Mouse (Mus musculus): Measurements from ENCODE around the gene Anapc11.
"Not testable (repeated sequence)": the region's sequence is repeated elsewhere in the genome, so short reads cannot be mapped to it uniquely, and the experiment has no call there.

Gene Anapc11

GRCm38 (mm10) chr11:120575046-120575445 is 23.2 kb upstream of the Anapc11 start:
- DNase-seq (ENCODE audit: low read depth): no peak

DNA sequence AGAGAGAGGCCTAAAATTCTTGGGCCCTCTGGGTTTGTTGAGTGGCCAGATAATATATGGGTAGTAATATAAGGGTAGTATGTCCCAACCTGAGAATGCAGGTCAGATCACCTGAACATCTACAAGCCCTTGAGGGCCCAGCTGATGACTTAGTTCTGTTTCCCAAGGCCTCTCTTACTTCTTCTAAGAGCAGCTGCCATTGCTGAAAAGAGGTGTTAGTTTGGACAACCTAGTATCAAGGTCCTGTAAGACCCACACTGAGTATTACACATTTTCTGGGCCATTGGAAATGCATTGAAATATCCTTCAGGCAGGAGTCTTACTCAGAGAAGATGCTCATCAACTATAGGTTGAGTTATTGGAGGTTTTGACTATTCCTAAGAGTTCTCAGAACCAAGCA is 22.3 kb upstream of the Anapc11 start:
- DNase-seq (ENCODE audit: low read depth): no peak

DNA sequence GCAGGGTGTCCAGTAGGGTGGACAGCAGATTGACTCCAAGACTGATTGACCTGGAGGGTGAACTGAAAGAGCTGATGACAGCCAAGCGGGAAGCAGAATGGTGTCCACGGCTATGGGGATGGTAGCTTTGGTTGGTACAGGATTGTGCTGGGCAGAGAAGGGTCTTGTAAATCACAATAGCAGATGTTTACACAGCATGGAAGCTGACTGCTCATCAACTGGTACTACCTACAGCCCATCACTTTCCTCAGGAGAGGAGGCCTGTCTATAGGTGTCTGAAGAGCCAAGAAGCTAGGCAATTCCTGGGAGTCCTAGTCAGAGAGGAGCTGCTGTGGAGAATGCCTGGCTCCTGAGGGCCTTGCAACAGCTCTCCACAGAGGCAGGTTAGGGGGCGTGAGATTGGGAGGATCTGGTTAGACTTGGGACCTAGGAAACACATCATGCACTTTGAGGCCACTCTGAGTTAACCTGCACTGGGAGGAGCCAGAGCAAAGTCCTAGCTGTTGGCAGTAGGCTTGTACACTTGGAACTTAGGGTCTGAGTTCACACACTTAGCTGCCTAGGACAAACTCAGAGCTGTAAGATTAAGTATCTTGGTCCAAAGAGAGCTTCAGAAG is 21.7 kb upstream of the Anapc11 start:
- DNase-seq (ENCODE audit: low read depth): no peak

DNA sequence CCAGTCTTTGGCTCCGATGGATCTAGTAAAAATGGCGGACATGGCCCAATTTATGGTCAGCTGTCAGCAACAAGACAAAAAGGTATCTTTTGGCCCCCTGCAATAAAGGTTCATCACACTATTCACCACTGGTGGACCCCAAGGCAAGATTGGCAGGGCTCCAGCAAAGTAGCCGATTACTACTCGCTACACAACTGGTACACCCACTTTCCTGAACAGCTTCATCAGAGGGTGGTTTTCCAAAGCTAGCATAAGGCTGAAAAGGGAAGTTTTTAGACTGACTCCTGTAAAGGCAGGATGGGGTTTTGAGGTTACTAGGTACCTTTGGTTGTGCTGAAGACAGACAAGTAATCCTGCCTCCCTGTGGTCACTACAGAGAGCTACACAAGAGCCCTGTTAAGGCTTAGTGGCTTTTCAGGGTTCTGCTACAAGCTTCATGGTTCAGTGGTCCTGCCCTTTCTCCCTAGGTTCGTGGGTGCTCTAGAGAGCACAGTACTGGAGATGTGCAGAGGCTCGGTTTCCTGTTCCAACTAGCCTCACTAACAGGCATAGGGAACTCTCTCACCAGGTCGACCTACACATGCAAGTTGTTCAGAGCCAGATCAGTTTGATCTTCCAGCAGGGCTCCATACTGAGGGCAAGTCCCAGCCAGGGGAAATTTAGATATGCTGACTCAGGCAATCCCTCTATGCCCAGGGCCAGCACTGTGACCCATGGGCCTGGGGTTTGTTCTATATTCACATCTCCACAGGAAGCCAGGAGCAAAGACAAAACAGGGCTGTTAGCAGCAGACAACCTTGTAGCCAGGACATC is 20.8 kb upstream of the Anapc11 start:
- DNase-seq (ENCODE audit: low read depth): no peak

- DNase-seq (ENCODE audit: low read depth): no peak
Measured at GRCm38 (mm10) chr11:120578024-120578693, 20.1 kb upstream of the Anapc11 start.

- DNase-seq (ENCODE audit: low read depth): no peak
Measured at GRCm38 (mm10) chr11:120578694-120579243, 19.5 kb upstream of the Anapc11 start.

DNA sequence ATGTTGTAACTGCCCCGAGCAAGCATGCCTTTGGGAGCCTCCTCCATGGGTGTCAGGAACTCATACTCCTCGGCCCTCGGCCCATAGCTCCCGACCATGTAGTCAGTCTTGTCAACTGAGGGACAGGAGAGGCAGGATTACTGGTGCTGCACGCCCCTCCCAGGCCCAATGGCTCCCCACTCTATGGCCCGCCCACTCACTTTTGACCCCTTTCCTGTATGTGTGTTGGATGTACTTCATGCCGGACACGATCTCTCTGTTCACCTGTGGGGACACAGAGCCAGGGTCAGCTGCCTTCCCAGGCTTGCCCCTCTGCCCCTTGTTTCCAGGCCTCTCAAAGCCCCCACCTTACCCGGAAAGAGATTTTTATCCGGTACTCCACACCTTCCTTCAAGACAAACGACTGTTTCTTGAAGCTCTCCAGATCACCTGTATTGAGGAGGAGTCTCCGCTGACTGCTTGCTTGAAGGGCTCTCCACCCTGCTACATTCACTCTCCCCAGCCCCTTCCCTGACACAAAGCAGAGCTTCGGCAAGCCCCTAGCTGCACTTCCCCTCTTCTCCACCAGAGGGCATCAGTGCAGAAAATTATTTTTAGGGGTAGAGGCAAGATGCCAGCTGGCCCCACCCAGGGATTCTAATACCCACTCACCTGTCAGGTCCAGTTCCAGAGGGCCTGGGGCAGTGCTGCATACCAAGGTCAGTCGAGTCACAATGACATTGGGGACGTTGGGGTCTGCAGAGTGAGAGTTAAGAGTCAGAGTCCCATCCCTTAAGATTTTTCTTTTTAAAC is 18.7 kb upstream of the Anapc11 start:
- DNase-seq (ENCODE audit: low read depth): no peak

GRCm38 (mm10) chr11:120580190-120580589 is 18.0 kb upstream of the Anapc11 start:
- no peak for DNase-seq (ENCODE audit: low read depth)

DNA sequence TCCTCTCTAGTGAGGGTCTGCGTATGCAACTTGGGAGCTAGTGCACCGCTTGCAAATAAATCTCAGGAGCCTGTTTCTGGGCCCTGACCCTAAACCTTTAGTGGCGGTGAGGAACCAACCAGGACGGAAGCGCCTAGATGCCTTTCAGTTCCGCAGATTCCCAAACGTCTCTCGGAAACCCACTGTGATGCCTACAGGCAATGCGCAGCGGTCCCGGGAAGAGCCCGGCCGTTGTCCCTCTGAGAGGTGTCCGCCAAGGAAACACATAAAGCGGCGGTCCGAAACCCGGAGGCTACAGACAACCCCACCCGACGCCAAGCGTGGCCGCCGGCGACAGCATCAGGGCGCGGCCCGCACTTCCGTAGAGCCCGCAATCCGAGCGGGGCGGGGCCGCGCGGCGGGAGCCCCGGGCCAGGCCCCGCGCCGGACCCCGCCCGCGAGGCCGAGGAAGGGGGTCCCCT is 17.3 kb upstream of the Anapc11 start:
- no peak for DNase-seq (ENCODE audit: low read depth)

DNA sequence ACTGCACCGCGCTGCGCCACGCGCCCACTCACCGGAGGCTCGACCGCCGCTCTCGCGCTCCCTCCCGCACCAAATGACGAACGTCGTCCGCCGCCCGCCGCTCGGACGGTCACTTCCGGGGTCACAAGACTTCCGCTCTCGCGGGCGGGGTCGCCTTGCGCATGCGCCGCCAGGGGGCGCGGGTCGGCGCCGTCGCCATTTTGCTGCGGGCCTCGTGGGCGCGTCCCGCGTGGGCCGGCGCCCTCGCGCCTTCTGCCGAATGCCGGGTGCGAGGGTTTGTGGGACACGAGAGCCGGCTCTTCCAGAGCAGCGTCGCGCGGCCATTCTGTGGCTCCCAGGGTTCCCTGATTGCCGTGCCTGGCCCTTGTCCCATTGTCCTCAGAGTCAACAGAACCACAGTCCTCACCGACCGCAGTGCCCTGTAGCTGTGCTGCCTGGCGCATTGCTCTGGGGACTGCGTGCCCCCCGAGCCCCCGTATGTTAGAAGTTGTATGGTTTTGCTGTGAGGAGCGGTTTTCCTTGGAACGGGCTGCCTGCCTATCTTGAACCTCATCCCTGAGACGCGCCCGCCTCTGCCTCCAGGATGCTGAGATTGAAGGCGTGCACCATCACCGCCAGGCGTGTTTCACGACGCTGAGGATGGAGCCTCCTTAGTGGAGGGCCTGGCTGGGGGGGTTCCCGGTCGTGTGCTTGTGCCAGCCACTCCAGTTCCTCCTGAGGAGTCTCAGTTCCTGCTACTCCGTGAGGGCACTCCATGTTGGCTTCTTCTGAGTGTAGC is 16.5 kb upstream of the Anapc11 start, which contains the start of gene Arhgdia:
TSS of gene Arhgdia (minus strand) at position 135 of the 778 bp plus-strand sequence.
- DNase-seq (ENCODE audit: low read depth): no peak

DNA sequence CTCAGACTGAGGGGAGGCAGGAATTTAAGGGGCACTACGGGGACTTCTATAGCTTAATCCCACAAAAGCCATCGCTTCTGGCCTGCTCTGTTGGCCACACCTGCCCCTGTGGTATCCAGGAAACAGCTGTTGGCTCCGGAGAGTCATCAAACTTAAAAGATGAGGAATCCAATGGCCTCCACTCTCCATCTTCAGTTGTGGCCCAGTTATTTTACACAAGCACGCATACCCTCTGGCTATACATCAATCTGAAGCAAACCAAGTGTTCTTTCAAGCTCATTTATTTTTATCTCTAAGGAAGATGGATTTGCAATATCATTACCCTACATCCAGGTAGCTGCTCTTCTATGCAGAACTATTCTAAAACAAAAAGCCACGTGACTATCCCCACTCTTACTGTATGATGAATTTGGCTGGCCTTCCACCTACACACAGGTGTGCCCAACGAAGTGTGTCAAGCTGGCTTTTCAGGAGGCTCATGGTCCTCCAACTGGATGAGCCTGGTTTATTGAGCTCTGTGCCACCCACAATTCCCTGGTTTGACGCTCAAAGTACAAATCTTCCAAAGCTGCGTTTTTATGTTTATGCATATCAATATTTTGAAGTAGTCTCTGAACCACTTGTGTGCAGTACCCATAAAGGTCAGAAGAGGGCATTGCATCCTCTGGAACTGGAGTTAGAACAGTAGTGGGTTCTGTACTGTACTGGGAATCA is 15.8 kb upstream of the Anapc11 start:
- DNase-seq (ENCODE audit: low read depth): no peak

GRCm38 (mm10) chr11:120582982-120583293 is 15.3 kb upstream of the Anapc11 start:
- DNase-seq (ENCODE audit: low read depth): not testable (repeated sequence)

DNA sequence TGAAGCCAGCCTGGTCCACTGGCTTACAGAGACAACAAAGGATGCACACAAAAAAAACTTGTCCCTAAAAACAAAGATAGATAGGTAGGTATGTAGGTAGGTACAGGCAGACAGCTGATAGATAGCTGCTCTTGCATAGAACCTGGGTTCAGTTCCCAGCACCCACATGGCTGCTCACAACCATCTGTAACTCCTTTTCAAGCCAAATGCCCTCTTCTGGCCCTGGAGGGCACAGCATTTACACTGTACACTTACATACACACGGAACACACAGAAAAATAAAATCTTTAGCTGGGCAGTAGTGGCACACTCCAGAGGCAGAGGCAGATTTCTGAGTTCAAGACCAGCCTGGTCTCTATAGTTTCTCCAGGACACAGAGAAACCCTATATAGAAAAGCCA is 14.3 kb upstream of the Anapc11 start:
- DNase-seq (ENCODE audit: low read depth): no peak

- no peak for DNase-seq (ENCODE audit: low read depth)
Measured at GRCm38 (mm10) chr11:120588531-120588930, 9.7 kb upstream of the Anapc11 start.

DNA sequence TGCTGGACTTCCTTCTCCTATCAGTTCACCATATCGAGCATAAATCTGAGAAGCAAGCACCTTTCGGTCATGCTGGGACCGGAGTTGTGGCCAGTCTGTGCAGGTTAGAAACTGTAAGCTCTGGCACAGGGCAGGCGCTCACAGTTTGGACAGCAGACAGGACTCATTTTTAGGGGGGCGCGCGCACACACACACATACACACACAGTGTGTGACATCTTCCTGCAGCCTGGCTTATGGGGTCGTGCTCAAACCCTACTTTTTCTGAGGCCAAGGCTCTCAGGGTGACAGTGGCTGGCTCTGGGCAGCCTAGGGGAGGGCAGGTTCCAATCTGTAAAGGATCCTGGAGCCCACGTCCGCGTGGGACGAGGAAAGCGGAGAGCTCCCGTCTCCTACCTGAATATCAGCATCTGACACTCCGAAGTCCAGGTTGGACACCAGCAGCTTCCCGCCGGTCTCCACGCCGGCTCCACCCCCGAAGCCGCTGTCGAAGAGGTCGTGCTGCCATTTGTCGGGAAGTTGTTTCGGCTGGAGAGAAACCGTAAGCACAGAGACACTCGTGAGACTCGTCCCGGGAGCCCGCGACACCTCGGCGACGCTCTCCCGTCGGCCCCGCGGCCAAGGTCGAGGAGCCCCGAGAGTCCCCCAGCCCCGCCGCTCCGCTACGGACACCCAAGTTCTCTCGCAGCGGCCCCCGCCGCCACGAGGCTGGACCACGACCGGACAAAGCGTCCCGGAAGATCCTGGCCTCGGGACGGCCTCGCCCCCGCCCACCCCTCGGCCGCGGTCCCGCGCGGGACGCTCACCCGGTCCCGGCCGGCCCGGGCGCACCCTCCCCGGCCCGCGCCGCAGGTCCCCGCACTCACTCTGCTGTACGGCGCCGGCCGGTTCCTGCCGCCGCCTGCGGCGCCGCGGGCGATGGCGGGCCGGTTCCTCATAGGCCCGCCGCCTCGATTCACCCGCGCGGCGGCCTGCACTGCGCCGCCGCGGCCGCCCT is 683 bp upstream of the Anapc11 start:
- DNase-seq (ENCODE audit: low read depth): no peak

- DNase-seq (ENCODE audit: low read depth): no peak
Measured at GRCm38 (mm10) chr11:120598990-120599549, 849 bp downstream of the Anapc11 start.

DNA sequence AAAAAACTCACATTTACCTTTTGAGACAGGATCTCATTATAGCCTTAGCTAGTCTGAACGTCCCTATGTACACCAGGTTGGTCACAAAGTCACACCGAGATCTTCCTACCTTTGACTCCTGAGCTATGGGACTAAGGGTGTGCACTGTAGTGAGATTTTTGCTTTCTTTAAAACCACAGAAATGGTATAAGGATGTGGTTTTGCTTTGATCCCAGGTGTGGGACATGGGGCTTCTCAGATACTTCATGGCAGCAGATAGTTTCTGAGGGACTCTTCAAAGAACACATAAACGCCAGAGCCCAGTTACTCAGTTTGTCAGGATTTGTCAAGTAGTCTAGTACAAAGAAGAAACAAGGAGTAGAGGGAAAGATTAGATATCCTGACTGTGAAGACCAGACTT is 2.5 kb downstream of the Anapc11 start:
- DNase-seq (ENCODE audit: low read depth): no peak

DNA sequence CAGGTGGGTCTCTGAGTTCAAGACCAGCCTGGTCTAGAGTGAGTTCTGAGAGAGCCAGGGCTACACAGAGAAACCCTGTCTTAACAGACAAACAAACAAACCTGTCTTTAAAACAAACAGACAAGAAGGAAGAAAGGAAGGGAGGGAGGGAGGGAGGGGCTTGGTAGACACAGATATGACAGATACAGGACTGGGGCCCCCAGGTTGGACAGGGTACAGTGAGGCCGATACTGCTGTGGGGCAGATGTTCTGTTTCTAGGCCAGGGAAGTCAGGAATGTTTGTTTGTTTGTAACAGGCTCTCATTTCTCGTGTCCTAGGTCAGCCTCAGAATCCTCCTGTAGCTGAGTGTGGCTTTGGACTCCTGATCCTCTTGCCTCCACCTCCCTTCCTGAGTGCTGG is 5.3 kb downstream of the Anapc11 start:
- DNase-seq (ENCODE audit: low read depth): no peak

- no peak for DNase-seq (ENCODE audit: low read depth)
Measured at GRCm38 (mm10) chr11:120605667-120606066, 7.4 kb downstream of the Anapc11 start.
